Mouse (Mus musculus) liver, embryonic 16.5 days (tissue): ENCODE results near the gene Plcb2. TPM values are rescaled to one million over a fixed set of nuclear protein-coding genes. Genes with fewer than 3 reads are reported as not detected.

Source experiments
- ATAC-seq: fragments of 200-750 bp; cut with Nextera tagmentation; 2 replicates; pipeline ENCODE4 v1.8.0; 2017; ENCODE audit warnings: low read depth, mild to moderate bottlenecking, moderate number of reproducible peaks, moderate library complexity
- H3K27ac ChIP-seq: fragments of 300-500 bp; sonication (generic); 2 replicates; pipeline ENCODE4 v1.5.1; 2014; ENCODE audit warnings: mild to moderate bottlenecking, low read length
- H3K27me3 ChIP-seq: fragments of 300-500 bp; sonication (generic); 2 replicates; pipeline ENCODE4 v1.6.1; 2014; ENCODE audit warnings: low read depth, low read length, mixed read lengths; ENCODE audit not compliant: control insufficient read depth, insufficient read depth
- H3K36me3 ChIP-seq: fragments of 300-500 bp; sonication (generic); 2 replicates; pipeline ENCODE4 v1.6.1; 2014; ENCODE audit warnings: mild to moderate bottlenecking; ENCODE audit not compliant: control insufficient read depth, insufficient read depth
- H3K4me1 ChIP-seq: fragments of 300-500 bp; sonication (generic); 2 replicates; pipeline ENCODE4 v1.6.1; 2014; ENCODE audit warnings: low read depth, low read length, mixed read lengths; ENCODE audit not compliant: control insufficient read depth
- H3K4me2 ChIP-seq: fragments of 300-500 bp; sonication (generic); 2 replicates; pipeline ENCODE4 v1.6.1; 2014; ENCODE audit warnings: low read depth, low read length, mixed read lengths
- H3K4me3 ChIP-seq: fragments of 300-500 bp; sonication (generic); 2 replicates; pipeline ENCODE4 v1.5.1; 2014; ENCODE audit warnings: low read depth, mild to moderate bottlenecking, low read length
- H3K9ac ChIP-seq: fragments of 300-500 bp; sonication (generic); 2 replicates; pipeline ENCODE4 v1.6.1; 2014; ENCODE audit warnings: low read depth, low read length
- H3K9me3 ChIP-seq: fragments of 300-500 bp; sonication (generic); replicated peaks from 2 replicates; pipeline ENCODE4 v1.6.1; 2016; ENCODE audit warnings: low read length; ENCODE audit not compliant: control insufficient read depth
- WGBS: fragments of 180-500 bp; shearing (Covaris S2); extraction: QIAGEN DNeasy Blood & Tissue Kit; methylation state at CpG from one replicate; pipeline ENCODE4 v1.1.7; 2014; ENCODE audit not compliant: insufficient replicate concordance; 5-methylcytosine and 5-hydroxymethylcytosine counted together
- polyA plus RNA-seq: library from polyadenylated mRNA; unstranded; fragments of >200 nt; fragmentation: Nextera tagmentation; extraction: Ambion mirVana; gene quantifications from 2 replicates; pipeline ENCODE4 v1.2.1, GENCODE M21; 2015

Gene Plcb2
- polyA plus RNA-seq, 1 experiment from 2014 or later: 3.0 TPM

GRCm38 (mm10) chr2:118729816-118730621 lies 1.8 kb upstream of the Plcb2 start:
- H3K36me3 ChIP-seq: no peaks in the 10 kb centered on the region
- no peak overlapping the region for H3K4me3 ChIP-seq
- peaks cover 7% of the 10 kb centered on the region for H3K4me1 ChIP-seq
- H3K27ac ChIP-seq: no peak overlapping the region; the same call in 1 of the 2 replicates
- no peak for ATAC-seq
- H3K9ac ChIP-seq: no peak overlapping the region
- 20% methylated on average over 8 of the region's 8 CpGs for WGBS
- no peaks in the 10 kb centered on the region for H3K9me3 ChIP-seq
- no peak overlapping the region for H3K4me2 ChIP-seq
- H3K27me3 ChIP-seq: peaks cover 6% of the 10 kb centered on the region

- Histone ChIP-seq H3K9me3 (no peaks in the 10 kb centered on the region), H3K9ac (no peak overlapping the region), H3K4me2 (peak overlapping the region; percentile 6; the same call in 1 of the 2 replicates), H3K27me3 (peaks cover 4% of the 10 kb centered on the region), H3K36me3 (no peaks in the 10 kb centered on the region), H3K4me1 (peaks cover 7% of the 10 kb centered on the region), H3K27ac (peak overlapping the region; percentile 69), H3K4me3 (no peak overlapping the region)
- WGBS: 8% methylated on average over 4 of the region's 4 CpGs
- no peak for ATAC-seq
These were observed 956 bp upstream of the Plcb2 start for GRCm38 (mm10) chr2:118729194-118729593.

GRCm38 (mm10) chr2:118727911-118728310 lies 327 bp downstream of the Plcb2 start:
- ATAC-seq: no peak
- Histone ChIP-seq H3K9me3 (no peaks in the 10 kb centered on the region), H3K36me3 (no peaks in the 10 kb centered on the region), H3K4me3 (peak overlapping the region; percentile 33), H3K4me2 (peak overlapping the region; percentile 10), H3K27ac (0 out of 2 replicates have a peak overlapping the region, but pooled peaks have one; percentile 2), H3K27me3 (peaks cover 3% of the 10 kb centered on the region; the same call in 1 of the 2 replicates), H3K4me1 (peaks cover 7% of the 10 kb centered on the region), H3K9ac (no peak overlapping the region)
- WGBS: 8% methylated on average over 9 of the region's 9 CpGs

GRCm38 (mm10) chr2:118726873-118727272 lies 1.4 kb downstream of the Plcb2 start:
- H3K4me2 ChIP-seq: no peak overlapping the region
- no peak overlapping the region for H3K9ac ChIP-seq
- H3K9me3 ChIP-seq: no peaks in the 10 kb centered on the region
- no peaks in the 10 kb centered on the region for H3K36me3 ChIP-seq
- H3K27ac ChIP-seq: no peak overlapping the region
- H3K4me3 ChIP-seq: peak overlapping the region; percentile 33
- peaks cover 7% of the 10 kb centered on the region for H3K4me1 ChIP-seq
- no peak for ATAC-seq
- 54% methylated on average over 2 of the region's 2 CpGs for WGBS
- peaks cover 3% of the 10 kb centered on the region; the same call in 1 of the 2 replicates for H3K27me3 ChIP-seq

GRCm38 (mm10) chr2:118725511-118725910 lies 2.7 kb downstream of the Plcb2 start:
- ATAC-seq: no peak
- H3K27ac ChIP-seq: no peak overlapping the region
- WGBS: 62% methylated on average over 4 of the region's 4 CpGs
- H3K27me3 ChIP-seq: peaks cover 3% of the 10 kb centered on the region; the same call in 1 of the 2 replicates
- H3K4me1 ChIP-seq: peaks cover 7% of the 10 kb centered on the region
- H3K9ac ChIP-seq: no peak overlapping the region
- no peaks in the 10 kb centered on the region for H3K9me3 ChIP-seq
- no peak overlapping the region for H3K4me3 ChIP-seq
- no peaks in the 10 kb centered on the region for H3K36me3 ChIP-seq
- H3K4me2 ChIP-seq: no peak overlapping the region

- no peak overlapping the region for H3K27ac ChIP-seq
- WGBS: 25% methylated on average over 15 of the region's 15 CpGs
- H3K4me3 ChIP-seq: no peak overlapping the region
- no peak for ATAC-seq
- no peaks in the 10 kb centered on the region for H3K4me1 ChIP-seq
- no peak overlapping the region for H3K9ac ChIP-seq
- peaks cover under 1% of the 10 kb centered on the region; the same call in 1 of the 2 replicates for H3K27me3 ChIP-seq
- no peaks in the 10 kb centered on the region for H3K36me3 ChIP-seq
- no peaks in the 10 kb centered on the region for H3K9me3 ChIP-seq
- no peak overlapping the region for H3K4me2 ChIP-seq
These were observed 4.3 kb downstream of the Plcb2 start for GRCm38 (mm10) chr2:118723693-118724486.

- Histone ChIP-seq H3K36me3 (no peaks in the 10 kb centered on the region), H3K4me2 (no peak overlapping the region), H3K9ac (no peak overlapping the region), H3K9me3 (no peaks in the 10 kb centered on the region), H3K27me3 (peaks cover 11% of the 10 kb centered on the region), H3K4me1 (no peaks in the 10 kb centered on the region), H3K27ac (no peak overlapping the region), H3K4me3 (no peak overlapping the region)
- ATAC-seq: no peak
- 64% methylated on average over 5 of the region's 5 CpGs for WGBS
These were observed 11.6 kb downstream of the Plcb2 start for GRCm38 (mm10) chr2:118716677-118717076.

- WGBS: 48% methylated on average over 4 of the region's 4 CpGs
- H3K27me3 ChIP-seq: peaks cover 33% of the 10 kb centered on the region
- no peak for ATAC-seq
These were observed 14.0 kb downstream of the Plcb2 start for GRCm38 (mm10) chr2:118714230-118714629.

GRCm38 (mm10) chr2:118713631-118714030 lies 14.6 kb downstream of the Plcb2 start:
- WGBS: 74% methylated on average over 6 of the region's 6 CpGs
- H3K9me3 ChIP-seq: no peaks in the 10 kb centered on the region
- H3K36me3 ChIP-seq: no peaks in the 10 kb centered on the region
- no peak overlapping the region for H3K27ac ChIP-seq
- no peak overlapping the region for H3K4me3 ChIP-seq
- H3K4me2 ChIP-seq: no peak overlapping the region
- H3K9ac ChIP-seq: no peak overlapping the region
- H3K27me3 ChIP-seq: peaks cover 38% of the 10 kb centered on the region
- no peak for ATAC-seq
- peaks cover 9% of the 10 kb centered on the region for H3K4me1 ChIP-seq

More at GRCm38 (mm10) chr2:118714230-118714629, 14.0 kb downstream of the Plcb2 start:
- no peak overlapping the region for H3K27ac ChIP-seq
- no peak overlapping the region for H3K4me2 ChIP-seq
- H3K4me3 ChIP-seq: no peak overlapping the region
- no peaks in the 10 kb centered on the region for H3K9me3 ChIP-seq
- H3K4me1 ChIP-seq: peaks cover 9% of the 10 kb centered on the region
- no peaks in the 10 kb centered on the region for H3K36me3 ChIP-seq
- no peak overlapping the region for H3K9ac ChIP-seq
